Mouse (Mus musculus): ENCODE data around the gene Rps27l.

The Rps27l gene

GRCm38 (mm10) chr9:66985377-66985776 is 39.5 kb downstream of the Rps27l start:
- peak; percentile 16 to 34 for DNase-seq

- no peak for DNase-seq
Measured at GRCm38 (mm10) chr9:66988198-66988887, 42.5 kb downstream of the Rps27l start.

- DNase-seq: no peak
Measured at GRCm38 (mm10) chr9:66988888-66989414, 43.1 kb downstream of the Rps27l start.

GRCm38 (mm10) chr9:66989581-66989980 is 43.7 kb downstream of the Rps27l start:
- no peak for DNase-seq

GRCm38 (mm10) chr9:66990046-66990445 is 44.2 kb downstream of the Rps27l start:
- DNase-seq: no peak

GRCm38 (mm10) chr9:66991021-66991749 is 45.3 kb downstream of the Rps27l start:
- DNase-seq: no peak

GRCm38 (mm10) chr9:66991750-66992410 is 46.0 kb downstream of the Rps27l start:
- no peak for DNase-seq

Measured in B cell, adult 2 months (primary cell).